In the genomic region with DNA sequence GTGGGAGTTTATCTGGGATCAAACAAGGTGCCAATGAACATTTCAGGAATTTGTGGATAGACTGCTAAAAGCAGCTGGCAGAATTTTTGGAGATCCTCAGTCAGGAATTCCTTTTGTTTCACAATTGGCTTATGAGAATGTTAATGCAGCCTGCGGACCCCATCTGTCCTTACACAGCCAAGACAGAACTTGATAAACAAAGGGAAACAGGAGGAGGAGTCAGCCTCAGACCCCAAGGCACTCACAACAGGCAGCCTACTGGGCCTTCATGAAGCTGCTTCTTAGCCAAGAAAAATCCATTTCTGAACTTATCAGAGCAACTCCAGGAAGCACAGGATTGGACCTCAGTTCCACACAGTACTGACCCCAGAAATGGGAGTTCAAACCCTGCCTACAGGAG, we compare ENCODE assay signal across 16 mouse cellular contexts. TPM values are rescaled to one million over a fixed set of nuclear protein-coding genes. Genes with fewer than 3 reads are reported as not detected.
"Had no signal": no experiment of that assay in that cellular context is flagged by ENCODE, and none has a peak within 500 bp of the region (broad histone marks: within the 10 kb centered on the region; RNA-seq: fewer than 3 reads in every experiment).

No protein-coding gene starts in this region.

- H3K9ac ChIP-seq: limb, embryonic 15.5 days; liver, embryonic 12.5 days; midbrain, embryonic 12.5 days; neural tube, embryonic 12.5 days had no signal

- H3K36me3 ChIP-seq: limb, embryonic 15.5 days; liver, embryonic 12.5 days; midbrain, embryonic 12.5 days; neural tube, embryonic 12.5 days had no signal

- H3K4me1 ChIP-seq: limb, embryonic 15.5 days; liver, embryonic 12.5 days; midbrain, embryonic 12.5 days; neural tube, embryonic 12.5 days had no signal

- ATAC-seq: inflammation-experienced regulatory T-cells, adult 6 months; intestine, postnatal 0 days; liver, embryonic 12.5 days had no signal

- H3K4me3 ChIP-seq: layer of hippocampus, adult 2 months; limb, embryonic 15.5 days; liver, embryonic 12.5 days; midbrain, embryonic 12.5 days; myocyte; neural tube, embryonic 12.5 days had no signal

- H3K27ac ChIP-seq: layer of hippocampus, adult 2 months; limb, embryonic 15.5 days; liver, embryonic 12.5 days; midbrain, embryonic 12.5 days; neural tube, embryonic 12.5 days had no signal

- H3K4me2 ChIP-seq: limb, embryonic 15.5 days; liver, embryonic 12.5 days; midbrain, embryonic 12.5 days; neural tube, embryonic 12.5 days had no signal

- H3K27me3 ChIP-seq: limb, embryonic 15.5 days; liver, embryonic 12.5 days; midbrain, embryonic 12.5 days; neural tube, embryonic 12.5 days had no signal

- DNase-seq: kidney, adult 8-10 months; kidney, postnatal 10 days; kidney, postnatal 4 days; right cerebral cortex, postnatal 4 days; spleen, adult 18-20 months; thymus, adult 18-20 months; thymus, postnatal 14 days had no signal

- H3K9me3 ChIP-seq: limb, embryonic 15.5 days had no signal

RNA-seq across cellular contexts. Expression of gene Fgf12, which starts 56.2 kb away (rescaled TPM):
- polyA plus RNA-seq: liver, embryonic 16.5 days; myocyte had no signal
